Mouse (Mus musculus) granulocyte monocyte progenitor cell, adult 5-6 weeks (primary cell): ENCODE measurements at regions not wholly inside any gene's neighbourhood (a gene's known extent, or its start where the extent isn't known, plus 50 kb on each side); places are given as distances from the start of the nearest gene placed in this dataset.

Experiments used
- ATAC-seq: replicated peaks from 2 replicates; pipeline ENCODE4 v1.8.0; 2016; ENCODE audit warnings: mild to moderate bottlenecking, moderate TSS enrichment, inconsistent platforms; ENCODE audit not compliant: poor library complexity, severe bottlenecking

DNA sequence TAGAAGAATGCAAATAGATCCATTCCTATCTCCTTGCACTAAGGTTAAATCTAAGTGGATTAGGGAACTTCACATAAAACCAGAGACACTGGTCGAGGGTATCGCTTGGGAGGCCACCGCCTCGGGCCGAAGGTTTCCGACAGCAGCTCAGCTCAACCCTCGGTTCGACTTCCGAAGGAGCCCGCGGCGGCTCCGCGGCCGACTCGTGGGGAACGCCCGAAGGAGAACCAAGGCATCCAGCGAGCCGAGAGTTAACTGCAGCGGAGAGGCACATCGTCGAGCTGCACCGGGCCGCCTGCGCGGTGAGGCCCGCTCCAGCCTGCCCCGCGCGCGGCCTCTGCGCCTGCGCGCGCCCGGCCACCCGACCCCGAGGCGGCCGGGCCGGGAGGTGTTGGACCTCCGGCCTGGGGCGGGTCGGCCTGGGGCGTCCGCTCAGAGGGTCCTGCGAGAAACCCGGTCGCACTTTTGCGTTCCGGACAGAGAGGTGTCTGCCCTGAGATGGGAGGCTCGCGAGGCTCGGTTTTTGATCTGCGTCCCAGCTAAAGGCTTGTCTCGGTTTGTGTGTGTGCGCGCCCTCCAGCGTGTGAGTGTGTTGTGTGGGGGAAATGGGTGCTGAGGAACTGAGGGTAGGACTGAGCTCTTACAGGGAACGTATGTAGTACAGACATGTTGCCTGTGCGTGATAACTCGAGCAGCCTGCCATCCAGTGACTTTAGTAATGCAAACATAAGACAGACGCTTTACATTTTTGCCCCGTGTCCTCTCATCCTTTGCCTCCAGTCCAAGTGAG, 50.9 kb upstream of the Vmn2r9 start:
- ATAC-seq: peak; percentile 100
